28 mouse cellular contexts compared by ENCODE assay signal in the genomic region with DNA sequence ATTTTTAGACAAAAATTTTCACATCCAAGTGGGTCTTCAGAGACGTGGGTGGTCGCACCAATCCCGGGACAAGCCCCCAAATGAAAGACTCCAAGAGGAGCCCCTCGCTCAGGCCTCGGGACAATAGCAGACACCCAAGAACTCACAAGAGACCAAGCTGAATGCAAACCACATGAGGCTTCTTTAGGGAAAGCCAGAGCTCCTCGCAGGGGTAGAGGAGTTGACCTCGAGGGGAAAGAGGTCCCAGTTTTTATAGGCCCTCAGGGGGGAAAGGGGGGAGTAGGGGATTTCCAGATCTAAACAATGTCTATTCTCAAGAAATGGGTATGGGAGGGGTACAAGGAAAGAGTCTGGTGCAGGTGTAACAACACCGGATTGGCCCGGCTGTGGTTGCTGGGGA. TPM values are rescaled to one million over a fixed set of nuclear protein-coding genes. Genes with fewer than 3 reads are reported as not detected.
"Had no signal": no experiment of that assay in that cellular context is flagged by ENCODE, and none has a peak within 500 bp of the region (broad histone marks: within the 10 kb centered on the region; RNA-seq: fewer than 3 reads in every experiment).

No protein-coding gene starts in this region.

RNA-seq across cellular contexts. Expression of a gene that starts 59.0 kb away (rescaled TPM):
- total RNA-seq: heart, postnatal 25 days; heart, postnatal 4 days; hematopoietic stem cell, adult 5-6 weeks; hindbrain, postnatal 0 days; layer of hippocampus, postnatal 10 days had no signal
- polyA plus RNA-seq: heart, embryonic 11.5 days; heart, embryonic 12.5 days; heart, embryonic 13.5 days; heart, embryonic 14.5 days; heart, embryonic 15.5 days; heart, embryonic 16.5 days; heart, postnatal 0 days; hindbrain, embryonic 10.5 days; hindbrain, embryonic 11.5 days; hindbrain, embryonic 12.5 days; hindbrain, embryonic 13.5 days; hindbrain, embryonic 14.5 days; hindbrain, embryonic 15.5 days; hindbrain, embryonic 16.5 days; hindbrain, postnatal 0 days; intestine, embryonic 14.5 days; intestine, embryonic 15.5 days; intestine, embryonic 16.5 days; intestine, postnatal 0 days; kidney, adult 2 months; kidney, embryonic 14.5 days; kidney, embryonic 15.5 days; kidney, embryonic 16.5 days; kidney, postnatal 0 days had no signal
